Mouse (Mus musculus) small intestine, adult 2 months (tissue): ENCODE measurements around the gene Hsd17b1. TPM values are rescaled to one million over a fixed set of nuclear protein-coding genes. Genes with fewer than 3 reads are reported as not detected.

Experiments used
- H3K27ac ChIP-seq: fragments of 200-500 bp; 2 replicates; pipeline ENCODE4 v1.5.1; 2012; ENCODE audit warnings: low read depth, low read length, control low read depth, inconsistent platforms; ENCODE audit not compliant: insufficient read depth
- H3K27me3 ChIP-seq: fragments of 200-500 bp; 2 replicates; pipeline ENCODE4 v1.6.1; 2012; ENCODE audit warnings: mild to moderate bottlenecking, moderate library complexity, low read length, inconsistent platforms; ENCODE audit not compliant: control insufficient read depth, insufficient read depth
- H3K36me3 ChIP-seq: fragments of 200-500 bp; 2 replicates; pipeline ENCODE4 v1.6.1; 2012; ENCODE audit warnings: mild to moderate bottlenecking, low read length, control low read depth, inconsistent platforms; ENCODE audit not compliant: control insufficient read depth, insufficient read depth
- H3K4me1 ChIP-seq: fragments of 200-500 bp; 2 replicates; pipeline ENCODE4 v1.6.1; 2012; ENCODE audit warnings: low read length, inconsistent platforms, mixed read lengths; ENCODE audit not compliant: control insufficient read depth, insufficient read depth, insufficient read length
- H3K4me3 ChIP-seq: fragments of 200-500 bp; 2 replicates; pipeline ENCODE4 v1.5.1; 2012; ENCODE audit warnings: low read depth, mild to moderate bottlenecking, control low read depth, inconsistent platforms, low read length, moderate library complexity
- CTCF ChIP-seq: fragments of 200-500 bp; IDR thresholded peaks from 2 replicates; pipeline ENCODE4 v1.5.1; 2012; ENCODE audit warnings: low read depth, mild to moderate bottlenecking, control low read depth, inconsistent platforms, low read length, moderate library complexity, mixed read lengths; ENCODE audit not compliant: insufficient replicate concordance, insufficient read length; ENCODE audit errors: extremely low read depth
- POLR2A ChIP-seq: fragments of 200-500 bp; IDR thresholded peaks from 2 replicates; pipeline ENCODE4 v1.6.1; 2012; ENCODE audit warnings: low read depth, mild to moderate bottlenecking, control low read depth, inconsistent platforms, low read length, moderate library complexity
- WGBS: fragments of 180-500 bp; shearing (Covaris S2); methylation state at CpG from one replicate; pipeline ENCODE4 v1.1.7; 2018; 5-methylcytosine and 5-hydroxymethylcytosine counted together
- polyA plus RNA-seq: library from polyadenylated mRNA; depleted of rRNA; stranded (reverse); fragments of >200 nt; gene quantifications from 2 replicates; pipeline ENCODE4 v1.2.3, GENCODE M21; 2012

The Hsd17b1 gene
- polyA plus RNA-seq, 1 experiment = 0.28 TPM

- Histone ChIP-seq H3K27me3 (no peaks in the 10 kb centered on the region), H3K4me1 (peaks cover 28% of the 10 kb centered on the region), H3K36me3 (peaks cover 4% of the 10 kb centered on the region; the same call in 1 of the 2 replicates), H3K27ac (no peak overlapping the region), H3K4me3 (peak overlapping the region; percentile 50)
- TF ChIP-seq POLR2A (no peak), CTCF (peak; percentile 99)
- WGBS = 16% methylated on average over 18 of the region's 18 CpGs
These were observed 11.4 kb upstream of the Hsd17b1 start for GRCm38 (mm10) chr11:101066549-101067412.

- peak within 1 kb of the TSS; percentile 82 for H3K4me3 ChIP-seq
- no peaks in the 10 kb centered on the region for H3K36me3 ChIP-seq
- H3K27ac ChIP-seq = no peak within 1 kb of the TSS
- no peak for TF ChIP-seq CTCF
- peak; percentile 57 for TF ChIP-seq POLR2A
- WGBS = 3% methylated on average over 35 of the region's 35 CpGs
- H3K27me3 ChIP-seq = no peaks in the 10 kb centered on the region
- H3K4me1 ChIP-seq = peaks cover 7% of the 10 kb centered on the region
These were observed 8.6 kb upstream of the Hsd17b1 start, which contains the start of gene Naglu for GRCm38 (mm10) chr11:101069391-101070188. Naglu (plus strand) TSS chr11:101070012.

DNA sequence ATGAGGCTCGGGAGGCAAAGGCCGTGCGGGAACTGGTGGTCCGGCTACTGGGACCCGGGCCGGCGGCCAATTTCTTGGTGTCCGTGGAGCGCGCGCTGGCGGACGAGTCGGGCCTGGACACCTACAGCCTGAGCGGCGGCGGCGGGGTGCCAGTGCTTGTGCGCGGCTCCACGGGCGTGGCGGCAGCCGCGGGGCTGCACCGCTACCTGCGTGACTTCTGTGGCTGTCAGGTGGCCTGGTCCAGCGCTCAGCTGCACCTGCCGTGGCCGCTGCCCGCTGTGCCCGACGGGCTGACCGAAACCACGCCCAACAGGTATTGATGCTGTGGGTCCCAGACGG, 8.1 kb upstream of the Hsd17b1 start:
- Histone ChIP-seq H3K4me3 (peak overlapping the region; percentile 82), H3K27me3 (no peaks in the 10 kb centered on the region), H3K4me1 (peaks cover 6% of the 10 kb centered on the region), H3K36me3 (no peaks in the 10 kb centered on the region), H3K27ac (no peak overlapping the region)
- WGBS = under 1% methylated on average over 36 of the region's 36 CpGs
- TF ChIP-seq POLR2A (no peak), CTCF (no peak)

DNA sequence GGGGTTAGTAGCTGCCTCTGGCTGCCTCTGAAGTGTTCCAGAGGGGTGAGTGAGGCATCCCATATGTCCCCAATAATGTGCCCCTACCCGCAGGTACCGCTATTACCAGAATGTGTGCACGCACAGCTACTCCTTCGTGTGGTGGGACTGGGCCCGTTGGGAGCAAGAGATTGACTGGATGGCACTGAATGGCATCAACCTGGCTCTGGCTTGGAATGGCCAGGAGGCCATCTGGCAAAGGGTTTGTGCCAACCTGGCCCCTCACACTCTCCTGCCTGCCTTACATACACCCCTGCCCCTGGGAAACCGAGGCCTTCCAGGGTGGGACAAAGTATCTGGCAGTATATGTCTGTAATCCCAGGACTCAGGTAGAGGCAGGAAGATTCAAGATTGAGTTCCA, 7.2 kb upstream of the Hsd17b1 start:
- H3K4me3 ChIP-seq = no peak overlapping the region
- H3K27ac ChIP-seq = no peak overlapping the region
- 80% methylated on average over 6 of the region's 6 CpGs for WGBS
- peaks cover 5% of the 10 kb centered on the region for H3K4me1 ChIP-seq
- no peaks in the 10 kb centered on the region for H3K27me3 ChIP-seq
- H3K36me3 ChIP-seq = no peaks in the 10 kb centered on the region
- TF ChIP-seq POLR2A (no peak), CTCF (no peak)

- TF ChIP-seq POLR2A (no peak), CTCF (no peak)
- Histone ChIP-seq H3K4me3 (no peak overlapping the region), H3K4me1 (peaks cover 3% of the 10 kb centered on the region), H3K36me3 (no peaks in the 10 kb centered on the region; the same call in 1 of the 2 replicates), H3K27ac (no peak overlapping the region), H3K27me3 (no peaks in the 10 kb centered on the region)
- WGBS = 86% methylated on average over 14 of the region's 14 CpGs
These were observed 6.3 kb upstream of the Hsd17b1 start for GRCm38 (mm10) chr11:101071810-101072428.

DNA sequence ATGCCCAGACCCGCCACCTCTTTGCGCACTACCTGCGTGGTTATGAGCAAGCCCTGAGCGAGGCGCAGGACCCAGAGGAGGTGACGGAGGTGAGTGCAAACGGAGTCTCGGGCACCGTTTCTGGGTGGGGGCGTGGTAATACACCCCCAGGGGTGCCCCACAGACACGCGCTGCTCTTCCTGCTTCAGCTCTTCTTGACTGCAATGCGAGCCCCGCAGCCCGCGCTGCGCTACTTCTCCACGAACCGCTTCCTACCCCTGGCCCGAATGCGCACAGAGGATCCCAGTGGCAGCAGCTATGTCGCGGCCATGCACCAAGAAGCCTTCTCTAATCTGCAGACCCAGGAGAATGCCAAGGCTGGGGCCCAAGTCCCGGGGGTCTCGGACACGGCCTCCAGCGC, 1.5 kb downstream of the Hsd17b1 start:
- 10% methylated on average over 27 of the region's 27 CpGs for WGBS
- peaks cover 13% of the 10 kb centered on the region for H3K27me3 ChIP-seq
- no peak for TF ChIP-seq CTCF
- TF ChIP-seq POLR2A = no peak

More for the DNA sequence above, 1.5 kb downstream of the Hsd17b1 start:
- peaks cover 13% of the 10 kb centered on the region for H3K4me1 ChIP-seq
- no peak overlapping the region for H3K4me3 ChIP-seq
- H3K36me3 ChIP-seq = no peaks in the 10 kb centered on the region; the same call in 1 of the 2 replicates
- H3K27ac ChIP-seq = no peak overlapping the region
